Mouse (Mus musculus) heart, postnatal 0 days (tissue): Measurements from ENCODE around the gene Ephb1.

Experiments
- CTCF ChIP-seq: IDR thresholded peaks from 2 replicates; pipeline ENCODE4 v1.5.1; 2016; ENCODE audit warnings: antibody characterized with exemption, control low read depth, low read depth
- EP300 ChIP-seq: IDR thresholded peaks from 2 replicates; pipeline ENCODE4 v1.6.1; 2016; ENCODE audit warnings: antibody characterized with exemption, low read depth

DNA sequence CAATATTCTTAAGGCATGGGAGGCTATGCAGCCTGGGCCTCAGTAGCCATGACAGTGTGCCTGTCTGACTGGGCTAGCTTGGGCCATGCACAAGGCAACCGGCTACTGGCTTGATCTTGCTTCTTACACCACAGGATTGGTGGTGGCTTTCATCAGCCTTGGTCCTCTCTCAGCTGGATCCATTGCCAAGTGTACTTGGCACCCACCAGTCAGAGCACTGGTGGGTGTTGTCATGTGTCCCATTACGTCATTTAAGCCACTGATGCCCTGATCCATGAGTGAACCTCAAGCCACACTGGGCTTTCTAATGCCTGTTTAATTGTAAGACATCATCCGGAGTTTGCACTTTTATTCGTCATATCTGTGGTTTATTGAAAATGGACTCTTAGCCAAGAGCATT lies 215.3 kb downstream of the Ephb1 start:
- TF ChIP-seq CTCF (no peak), EP300 (no peak)
